Mouse (Mus musculus) MEL (cell line): ENCODE data around the gene Myh9.

Experiments
- CTCF ChIP-seq, 3 experiments: IDR thresholded peaks in 2 of 3; conservative IDR thresholded peaks in 1 of 3; 2 replicates each; pipeline ENCODE4 v1.5.1; 2011 to 2012; ENCODE audit warnings: low read length in 3 of 3, low read depth in 2 of 3, mild to moderate bottlenecking in 2 of 3, improper control_type of control experiment in 1 of 3, inconsistent platforms in 1 of 3, mixed read lengths in 1 of 3, moderate library complexity in 1 of 3; ENCODE audit not compliant: control insufficient read depth in 1 of 3, insufficient read depth in 1 of 3, poor library complexity in 1 of 3, severe bottlenecking in 1 of 3
- RCOR1 ChIP-seq: IDR thresholded peaks from 2 replicates; pipeline ENCODE4 v1.6.1; 2012; ENCODE audit warnings: low read depth, mild to moderate bottlenecking, inconsistent platforms, low read length, improper control_type of control experiment

DNA sequence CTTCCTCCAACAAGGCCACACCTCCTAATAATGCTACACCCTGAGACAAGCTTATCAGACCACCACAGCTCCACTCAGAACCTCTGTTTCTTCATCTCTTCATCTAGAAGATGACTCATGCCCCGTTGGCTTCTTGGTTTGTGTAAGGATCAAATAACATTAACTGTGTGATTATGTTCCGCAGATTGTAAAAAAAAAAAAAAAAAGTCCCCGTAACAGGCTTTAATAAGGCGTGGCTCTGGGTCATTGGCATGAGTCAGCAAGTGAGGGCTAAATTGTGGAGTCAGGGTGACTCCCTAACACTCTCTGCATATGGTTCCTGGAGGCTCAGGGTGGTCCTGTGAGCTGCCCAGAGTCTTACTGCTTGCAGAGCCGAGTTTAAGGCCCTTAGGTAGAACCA, 39.7 kb upstream of the Myh9 start:
- TF ChIP-seq CTCF (IDR thresholded peaks at IDR 0.05 in 2 of 3, conservative IDR thresholded peaks at IDR 0.05 in 1 of 3; ENCODE audit: control insufficient read depth in 1 of 3, insufficient read depth in 1 of 3, low read depth in 2 of 3, low read length in 3 of 3, poor library complexity in 1 of 3, severe bottlenecking in 1 of 3) (no peak), RCOR1 (peak; percentile 98)
